Mouse (Mus musculus) lung, embryonic 14.5 days (tissue): Measurements from ENCODE around the gene Kcnq5. TPM values are rescaled to one million over a fixed set of nuclear protein-coding genes. Genes with fewer than 3 reads are reported as not detected.

Source experiments
- ATAC-seq: fragments of 200-750 bp; cut with Nextera tagmentation; 2 replicates; pipeline ENCODE4 v1.8.0; 2017; ENCODE audit warnings: mild to moderate bottlenecking, moderate TSS enrichment, moderate library complexity; ENCODE audit not compliant: insufficient read depth
- DNase-seq: peaks from one replicate; pipeline ENCODE4 v3.0.0-alpha.2; 2015
- H3K27ac ChIP-seq: fragments of 300-500 bp; sonication (generic); 2 replicates; pipeline ENCODE4 v1.5.1; 2014; ENCODE audit warnings: low read depth, mild to moderate bottlenecking, moderate library complexity
- H3K27me3 ChIP-seq: fragments of 300-500 bp; sonication (generic); 2 replicates; pipeline ENCODE4 v1.6.1; 2014; ENCODE audit warnings: low read length, control low read depth; ENCODE audit not compliant: insufficient read depth
- H3K36me3 ChIP-seq: fragments of 300-500 bp; sonication (generic); 2 replicates; pipeline ENCODE4 v1.6.1; 2014; ENCODE audit warnings: control low read depth; ENCODE audit not compliant: insufficient read depth
- H3K4me1 ChIP-seq: fragments of 300-500 bp; sonication (generic); 2 replicates; pipeline ENCODE4 v1.6.1; 2014; ENCODE audit warnings: antibody characterized with exemption, control low read depth; ENCODE audit not compliant: insufficient read depth
- H3K4me2 ChIP-seq: fragments of 300-500 bp; sonication (generic); 2 replicates; pipeline ENCODE4 v1.6.1; 2014; ENCODE audit warnings: mild to moderate bottlenecking
- H3K4me3 ChIP-seq: fragments of 300-500 bp; sonication (generic); 2 replicates; pipeline ENCODE4 v1.5.1; 2014; ENCODE audit warnings: low read depth, low read length
- H3K9ac ChIP-seq: fragments of 300-500 bp; sonication (generic); 2 replicates; pipeline ENCODE4 v1.6.1; 2014
- H3K9me3 ChIP-seq: fragments of 300-500 bp; sonication (generic); 2 replicates; pipeline ENCODE4 v1.6.1; 2016; ENCODE audit warnings: low read depth, low read length, control low read depth
- CTCF ChIP-seq: IDR thresholded peaks from 2 replicates; pipeline ENCODE4 v1.5.1; 2016; ENCODE audit warnings: antibody characterized with exemption, low read depth
- WGBS: fragments of 180-500 bp; shearing (Covaris S2); extraction: QIAGEN DNeasy Blood & Tissue Kit; methylation state at CpG from one replicate; pipeline ENCODE4 v1.1.7; 2014; 5-methylcytosine and 5-hydroxymethylcytosine counted together
- polyA plus RNA-seq: library from polyadenylated mRNA; unstranded; fragments of >200 nt; fragmentation: Nextera tagmentation; extraction: Ambion mirVana; gene quantifications from 2 replicates; pipeline ENCODE4 v1.2.1, GENCODE M21; 2014

Kcnq5 gene
- polyA plus RNA-seq, 1 experiment from 2014 or later: 3.1 TPM

DNA sequence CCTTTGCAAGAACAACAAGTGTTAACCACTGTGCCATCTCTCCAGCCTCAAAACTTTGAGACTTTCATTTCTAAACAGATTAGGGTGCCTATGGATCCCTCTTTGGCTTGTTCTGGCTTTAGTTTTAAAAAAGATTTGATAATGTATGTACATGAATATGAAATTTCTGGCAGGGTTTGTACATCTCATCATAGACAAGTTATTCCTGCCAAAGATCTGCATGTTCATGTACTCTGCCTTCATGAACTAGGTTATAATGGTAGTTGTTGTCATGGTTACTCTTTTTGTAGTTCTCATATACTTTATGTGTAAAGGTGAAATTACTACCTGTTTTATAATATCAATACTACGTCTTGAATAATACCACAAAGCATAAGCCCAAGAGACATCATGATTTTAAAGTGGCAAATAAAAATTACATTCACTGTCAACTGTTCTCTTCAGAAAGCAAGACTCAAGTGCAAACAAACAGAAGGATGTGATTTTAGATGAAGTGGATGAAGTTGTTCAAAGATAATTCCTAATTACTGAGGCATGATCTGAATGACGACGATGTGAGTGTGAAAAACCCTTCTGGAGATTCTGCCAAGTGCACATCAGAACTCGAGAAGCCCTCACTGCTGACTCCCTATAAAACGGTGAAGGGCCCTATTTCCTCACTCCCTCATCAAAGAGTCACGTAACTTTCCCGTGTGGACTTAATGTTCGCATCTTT is 39.0 kb downstream of the Kcnq5 start:
- Histone ChIP-seq H3K27me3 (no peaks in the 10 kb centered on the region), H3K4me2 (no peak overlapping the region), H3K9ac (no peak overlapping the region), H3K4me1 (no peaks in the 10 kb centered on the region), H3K9me3 (no peaks in the 10 kb centered on the region), H3K36me3 (no peaks in the 10 kb centered on the region), H3K4me3 (no peak overlapping the region), H3K27ac (no peak overlapping the region)
- no peak for TF ChIP-seq CTCF
- 58% methylated on average over 8 of the region's 8 CpGs for WGBS
- DNase-seq (peak; percentile 20), ATAC-seq (no peak)

DNA sequence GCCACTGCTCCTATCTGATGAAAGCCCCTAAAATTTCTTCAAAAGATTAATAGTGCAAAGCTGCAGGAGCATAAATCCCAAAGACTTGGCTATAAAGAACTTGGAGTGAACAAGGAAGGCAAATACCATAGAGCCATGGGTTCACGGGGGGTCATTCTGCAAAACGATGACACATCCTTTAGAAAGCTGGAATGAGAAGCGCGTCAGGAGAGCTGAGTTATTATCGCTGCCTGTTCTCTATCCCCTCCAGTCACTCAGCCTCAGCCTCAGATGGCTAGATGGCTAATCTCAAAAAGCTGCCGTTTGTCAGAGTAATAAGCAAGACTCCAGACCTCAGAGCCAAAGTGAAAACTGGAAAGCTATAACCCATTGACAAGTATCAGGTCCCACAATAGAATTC is 42.5 kb downstream of the Kcnq5 start:
- Histone ChIP-seq H3K27ac (no peak overlapping the region), H3K4me1 (no peaks in the 10 kb centered on the region), H3K4me2 (no peak overlapping the region), H3K27me3 (no peaks in the 10 kb centered on the region), H3K4me3 (no peak overlapping the region), H3K36me3 (no peaks in the 10 kb centered on the region), H3K9ac (no peak overlapping the region), H3K9me3 (no peaks in the 10 kb centered on the region)
- WGBS: 52% methylated on average over 6 of the region's 6 CpGs
- TF ChIP-seq CTCF: no peak
- ATAC-seq (no peak), DNase-seq (peak; percentile 7)

DNA sequence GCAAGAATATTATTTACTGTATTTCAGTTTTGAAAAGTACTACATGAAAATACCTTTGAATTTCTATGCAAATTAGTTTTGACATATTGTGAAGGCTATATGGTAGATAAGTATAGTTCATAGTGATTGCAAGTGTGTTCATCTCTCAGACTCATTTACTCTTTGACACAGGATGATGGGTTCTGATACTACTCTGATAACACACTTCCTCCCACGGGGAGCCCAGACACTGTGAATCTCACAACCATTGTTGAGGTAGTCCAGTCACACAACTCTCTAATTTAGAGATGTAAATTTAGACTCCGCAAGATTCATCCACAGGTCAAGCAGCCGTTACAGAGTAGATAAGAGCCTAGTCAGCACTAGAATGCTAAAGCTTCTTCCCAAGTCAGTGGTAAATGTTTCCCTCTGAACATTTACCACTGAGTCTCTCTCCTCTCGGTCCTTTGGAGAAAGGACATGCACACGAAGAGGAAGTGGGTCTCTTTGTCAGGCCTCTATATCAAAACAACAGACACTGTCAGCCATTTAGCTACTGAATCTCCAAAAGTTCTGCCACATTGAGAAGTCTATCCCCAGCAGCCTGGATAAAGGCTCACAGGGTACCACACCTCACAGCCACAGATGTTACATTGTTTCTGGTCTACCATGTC is 65.5 kb downstream of the Kcnq5 start:
- no peak overlapping the region for H3K9ac ChIP-seq
- no peak overlapping the region for H3K27ac ChIP-seq
- ATAC-seq (no peak), DNase-seq (no peak)
- no peaks in the 10 kb centered on the region for H3K9me3 ChIP-seq
- no peak overlapping the region for H3K4me3 ChIP-seq
- H3K36me3 ChIP-seq: no peaks in the 10 kb centered on the region
- H3K4me2 ChIP-seq: no peak overlapping the region
- no peaks in the 10 kb centered on the region for H3K4me1 ChIP-seq
- no peaks in the 10 kb centered on the region for H3K27me3 ChIP-seq
- no peak for TF ChIP-seq CTCF
- WGBS: 56% methylated on average over 5 of the region's 5 CpGs

DNA sequence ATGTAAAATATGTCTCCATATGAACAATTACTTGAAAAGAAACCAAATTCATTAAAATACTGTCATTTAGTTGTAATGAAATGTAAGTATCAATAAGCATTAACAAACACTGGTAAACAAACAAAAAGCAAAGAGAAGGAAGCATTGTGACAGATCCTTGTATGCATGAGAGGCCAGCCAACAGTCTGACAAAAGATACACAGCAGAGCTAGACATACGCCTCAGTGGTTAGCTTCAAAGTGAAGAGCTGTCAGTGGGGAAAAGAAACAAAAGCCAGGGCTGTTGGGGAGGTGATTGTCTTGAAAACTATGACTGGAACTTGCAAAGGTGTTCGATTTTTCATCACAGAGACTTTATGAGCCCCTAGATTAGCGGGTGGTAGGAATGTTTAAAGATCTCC is 78.0 kb downstream of the Kcnq5 start:
- Histone ChIP-seq H3K27me3 (no peaks in the 10 kb centered on the region), H3K4me2 (no peak overlapping the region), H3K4me1 (no peaks in the 10 kb centered on the region), H3K27ac (no peak overlapping the region), H3K36me3 (no peaks in the 10 kb centered on the region), H3K4me3 (no peak overlapping the region), H3K9me3 (no peaks in the 10 kb centered on the region), H3K9ac (no peak overlapping the region)
- TF ChIP-seq CTCF: no peak
- DNase-seq (no peak), ATAC-seq (no peak)
- WGBS: 81% methylated on average over 3 of the region's 3 CpGs

DNA sequence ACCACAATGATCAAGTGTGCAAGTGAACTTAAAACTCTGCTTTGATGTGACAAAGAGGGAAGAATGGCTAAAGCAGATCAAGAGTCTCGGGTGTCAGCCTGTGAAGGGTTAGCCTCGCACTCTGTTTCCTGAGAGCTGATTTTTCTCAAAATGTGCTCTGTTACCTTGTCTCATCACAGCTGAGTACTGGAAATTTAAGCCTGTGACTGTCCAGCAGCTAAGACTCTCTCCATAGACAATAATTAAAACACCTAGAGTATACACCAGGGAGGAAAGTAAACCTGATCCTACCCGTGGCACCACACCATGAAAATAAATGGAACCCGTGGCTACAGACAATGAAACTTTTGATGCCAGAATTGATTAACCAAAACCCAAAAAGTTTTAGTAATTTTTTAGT is 90.9 kb downstream of the Kcnq5 start:
- no peak for TF ChIP-seq CTCF
- no peak overlapping the region for H3K27ac ChIP-seq
- ATAC-seq: no peak
- no peak overlapping the region for H3K9ac ChIP-seq
- no peaks in the 10 kb centered on the region for H3K9me3 ChIP-seq
- H3K4me2 ChIP-seq: no peak overlapping the region
- no peaks in the 10 kb centered on the region for H3K4me1 ChIP-seq
- WGBS: 58% methylated on average over 4 of the region's 4 CpGs
- H3K4me3 ChIP-seq: no peak overlapping the region
- no peaks in the 10 kb centered on the region for H3K36me3 ChIP-seq
- no peaks in the 10 kb centered on the region for H3K27me3 ChIP-seq
- no peak for DNase-seq

DNA sequence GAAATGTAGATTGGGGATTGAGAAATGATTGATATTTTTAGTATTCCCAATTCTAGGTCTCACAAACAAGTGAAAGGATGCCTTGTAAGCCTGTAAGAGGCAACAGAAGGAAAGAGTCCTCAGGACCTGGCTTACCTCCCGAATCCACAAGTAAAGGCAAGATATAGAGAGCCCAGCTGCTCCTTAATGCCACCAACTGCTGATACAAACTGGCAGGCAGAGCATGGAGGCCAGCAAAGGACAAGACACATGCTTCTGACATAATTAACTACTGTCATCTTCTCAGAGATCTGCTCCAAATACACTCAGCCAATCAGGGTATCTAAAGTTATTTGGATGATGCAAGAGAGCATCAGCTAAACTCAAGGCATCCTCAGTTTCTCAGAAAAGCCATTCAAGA is 93.3 kb downstream of the Kcnq5 start:
- H3K9ac ChIP-seq: no peak overlapping the region
- H3K4me1 ChIP-seq: no peaks in the 10 kb centered on the region
- no peaks in the 10 kb centered on the region for H3K27me3 ChIP-seq
- H3K4me3 ChIP-seq: no peak overlapping the region
- ATAC-seq: no peak
- no peaks in the 10 kb centered on the region for H3K36me3 ChIP-seq
- no peak overlapping the region for H3K4me2 ChIP-seq
- no peaks in the 10 kb centered on the region for H3K9me3 ChIP-seq
- 64% methylated on average over 1 of the region's 1 CpGs for WGBS
- no peak for DNase-seq
- TF ChIP-seq CTCF: no peak
- H3K27ac ChIP-seq: no peak overlapping the region

DNA sequence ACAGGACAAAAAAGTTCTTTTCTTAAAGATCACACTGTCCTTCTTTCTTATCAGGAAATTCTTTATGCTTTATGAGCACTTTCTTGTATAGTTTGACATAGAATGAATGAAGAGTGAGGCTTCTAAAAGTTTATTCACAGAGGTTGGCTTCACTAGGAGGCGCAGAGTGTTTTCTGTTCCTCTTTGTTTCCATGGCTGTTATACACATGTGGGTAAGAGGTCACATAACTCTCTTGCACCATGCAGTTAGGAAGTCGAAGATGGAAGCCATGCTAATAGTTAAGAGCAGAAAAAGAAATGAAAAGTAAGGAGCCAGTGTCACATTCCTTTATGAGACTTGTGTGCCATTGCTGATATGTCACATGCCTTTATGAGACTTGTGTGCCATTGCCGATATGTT is 105.3 kb downstream of the Kcnq5 start:
- Histone ChIP-seq H3K4me2 (no peak overlapping the region), H3K4me3 (no peak overlapping the region), H3K9ac (no peak overlapping the region), H3K27me3 (no peaks in the 10 kb centered on the region), H3K9me3 (no peaks in the 10 kb centered on the region), H3K36me3 (no peaks in the 10 kb centered on the region), H3K4me1 (no peaks in the 10 kb centered on the region), H3K27ac (no peak overlapping the region)
- DNase-seq (no peak), ATAC-seq (no peak)
- TF ChIP-seq CTCF: no peak
- WGBS: 56% methylated on average over 3 of the region's 3 CpGs
